Mouse (Mus musculus) ovary, postnatal 14 days (tissue): ENCODE data around the gene Gtf2ird1.
"Not testable (repeated sequence)": the region's sequence is repeated elsewhere in the genome, so short reads cannot be mapped to it uniquely, and the experiment has no call there.

ENCODE experiments used
- DNase-seq: peaks from one replicate; pipeline ENCODE4 v3.0.0; 2022; ENCODE audit warnings: low spot score

Gtf2ird1 gene

DNA sequence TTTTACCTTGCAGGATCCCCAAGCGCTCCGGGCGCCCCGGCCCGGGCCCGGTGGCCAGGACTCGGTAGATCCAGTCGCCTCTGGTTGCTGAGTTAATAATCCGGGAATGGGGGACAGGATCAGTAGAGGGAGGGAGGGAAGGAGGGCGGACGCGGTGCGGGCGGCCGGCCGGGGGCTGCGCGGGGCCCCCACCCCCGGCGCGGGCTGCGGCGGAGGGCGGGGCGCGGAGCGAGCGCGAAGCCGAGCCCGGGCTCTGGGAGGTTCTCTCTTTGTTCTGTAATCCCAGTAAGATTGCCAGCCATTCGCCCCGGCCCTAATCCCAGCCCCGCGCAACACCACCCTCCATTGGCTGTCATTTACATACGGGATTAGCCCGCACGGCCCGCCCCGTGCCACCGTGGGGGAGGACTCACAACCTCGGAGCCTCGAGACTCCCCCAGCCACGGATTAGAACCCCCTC, at the start of gene Gtf2ird1:
Gtf2ird1 (minus strand) TSS at position 214 of the 460 bp plus-strand sequence.
- peak; percentile 60 for DNase-seq

DNA sequence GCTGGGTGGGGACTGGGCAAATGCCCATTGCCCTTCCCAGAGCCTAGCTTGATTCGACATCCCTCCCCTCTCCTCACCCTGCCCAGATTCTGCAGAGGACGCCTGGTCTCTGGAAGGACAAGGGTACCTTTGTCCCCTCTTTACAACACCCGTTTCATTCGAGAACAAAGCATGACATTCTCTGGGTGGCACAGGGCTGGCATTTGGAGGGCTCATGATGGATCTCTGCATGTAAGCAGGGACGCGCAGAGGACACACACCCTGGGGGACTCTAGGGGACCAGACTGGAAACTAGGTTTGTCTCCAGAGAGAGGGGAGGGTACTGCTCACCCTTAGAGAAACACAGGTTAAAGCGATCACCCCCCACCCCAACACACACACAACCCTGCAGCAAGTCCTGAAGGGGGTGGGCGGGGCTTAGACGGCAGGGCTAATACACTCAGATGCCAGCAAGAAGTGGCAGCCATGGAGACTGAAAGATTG, 49.3 kb upstream of the Gtf2ird1 start:
- DNase-seq = no peak

DNA sequence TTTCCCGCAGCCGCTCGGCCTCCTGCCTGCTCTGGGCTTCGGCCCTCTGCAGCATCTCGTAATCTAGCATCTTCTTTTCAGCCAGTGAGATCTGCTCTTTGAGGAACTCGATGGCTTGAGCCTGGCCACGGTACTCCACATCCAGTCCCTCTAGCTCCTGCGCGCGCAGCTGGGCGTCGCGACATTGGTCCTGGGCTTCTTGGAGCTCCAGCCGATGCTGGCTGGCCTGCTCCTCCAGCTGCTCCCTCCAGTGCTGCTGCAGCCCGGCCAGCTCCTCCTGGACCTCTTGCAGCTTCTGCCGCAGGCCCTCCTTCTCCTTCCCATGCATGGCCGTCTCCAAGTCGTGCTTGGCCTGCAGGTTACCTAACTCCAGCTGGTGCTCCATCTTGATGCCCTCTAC, 46.1 kb upstream of the Gtf2ird1 start:
- DNase-seq = no peak

DNA sequence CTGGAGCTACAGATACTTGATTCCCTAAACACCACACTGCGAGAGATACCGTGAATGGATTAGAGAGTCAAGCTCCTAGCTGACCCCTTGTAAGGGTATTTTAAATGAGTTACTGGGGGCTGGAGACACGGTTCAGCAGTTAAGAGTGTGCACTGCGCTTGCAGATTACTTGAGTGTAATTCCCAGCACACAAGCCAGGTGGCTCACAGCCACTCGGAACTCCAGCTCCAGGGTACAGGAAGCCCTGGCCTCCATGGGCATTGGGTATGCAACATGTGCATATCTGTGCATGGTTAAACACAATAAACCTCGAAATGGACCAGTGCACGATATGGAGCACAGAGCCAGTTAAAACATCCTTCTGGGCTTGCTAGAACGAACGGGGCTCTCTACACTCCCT, 44.9 kb upstream of the Gtf2ird1 start:
- no peak for DNase-seq

DNA sequence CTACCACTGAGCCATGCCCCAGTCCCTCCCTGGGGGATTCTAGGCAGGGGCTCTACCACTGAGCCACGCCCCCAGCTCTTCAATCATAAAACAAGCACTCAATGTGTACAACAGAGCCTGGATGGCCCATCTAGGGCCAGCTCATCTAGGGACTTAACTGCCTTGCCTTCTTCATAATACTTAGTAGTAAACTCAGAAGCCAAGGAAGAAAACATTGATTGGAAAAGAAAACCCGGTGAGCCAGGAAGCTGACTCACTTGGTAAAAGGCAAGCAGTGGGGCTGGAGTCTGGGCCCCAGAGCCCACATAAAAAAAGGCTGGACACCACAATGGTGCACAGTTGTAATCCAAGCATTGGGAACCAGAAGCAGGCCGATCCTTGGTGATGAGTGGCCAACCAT, 44.2 kb upstream of the Gtf2ird1 start:
- no peak for DNase-seq

DNA sequence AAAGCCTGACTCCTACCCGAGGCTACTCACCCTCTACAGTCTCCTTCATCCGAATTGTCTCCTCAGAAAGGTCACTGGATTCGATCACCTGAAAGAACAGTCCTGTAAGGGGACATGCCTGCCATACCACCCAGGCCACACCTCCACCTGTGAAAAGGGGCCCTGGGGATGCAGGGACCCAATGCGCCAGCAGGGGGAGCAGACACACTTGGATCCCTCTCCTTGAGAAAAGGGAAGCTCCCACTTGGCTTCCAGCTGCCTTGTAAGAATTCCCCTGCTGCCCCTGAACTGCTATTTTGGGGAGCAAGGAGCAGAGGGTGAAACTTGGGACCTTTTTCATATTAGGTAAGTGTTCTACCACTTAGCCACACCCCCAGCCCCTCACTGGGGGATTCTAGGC, 43.5 kb upstream of the Gtf2ird1 start:
- peak; percentile 46 for DNase-seq

DNA sequence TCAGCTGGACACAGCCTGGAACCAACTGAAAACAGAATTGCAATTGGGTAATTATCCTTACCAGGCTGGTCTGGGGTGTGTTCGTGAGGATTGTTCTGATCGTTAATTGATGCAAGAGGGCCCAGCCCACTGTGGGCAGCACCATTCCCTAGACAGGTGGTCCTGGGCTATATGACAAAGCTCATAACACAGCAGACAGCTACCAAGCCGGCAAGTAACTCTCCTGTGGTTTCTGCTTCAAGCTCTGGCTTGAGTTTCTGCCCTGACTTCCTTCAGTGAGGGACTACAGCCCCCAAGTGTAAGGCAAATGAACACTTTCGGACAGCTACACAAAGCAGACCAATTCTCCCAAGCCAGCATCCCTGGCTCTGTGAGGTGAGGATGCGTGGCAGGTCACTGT, 40.5 kb upstream of the Gtf2ird1 start:
- DNase-seq = no peak

DNA sequence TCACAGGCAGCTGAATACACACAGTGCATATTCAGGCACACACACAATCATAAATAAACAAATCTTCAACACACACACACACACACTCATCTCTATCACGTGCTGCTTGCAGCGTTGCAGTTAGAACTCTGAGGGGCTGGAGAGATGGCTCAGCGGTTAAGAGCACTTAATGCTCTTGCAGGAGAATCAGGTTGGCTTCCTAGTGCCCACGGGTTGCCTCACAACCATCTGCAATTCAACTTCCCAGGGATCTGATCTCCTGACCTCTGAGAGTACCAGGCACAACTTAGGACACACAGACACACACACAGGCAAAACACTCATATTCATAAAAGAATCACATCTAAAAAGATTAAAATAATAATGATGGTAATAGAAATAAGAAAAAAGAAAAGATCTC, 39.3 kb upstream of the Gtf2ird1 start:
- no peak for DNase-seq

DNA sequence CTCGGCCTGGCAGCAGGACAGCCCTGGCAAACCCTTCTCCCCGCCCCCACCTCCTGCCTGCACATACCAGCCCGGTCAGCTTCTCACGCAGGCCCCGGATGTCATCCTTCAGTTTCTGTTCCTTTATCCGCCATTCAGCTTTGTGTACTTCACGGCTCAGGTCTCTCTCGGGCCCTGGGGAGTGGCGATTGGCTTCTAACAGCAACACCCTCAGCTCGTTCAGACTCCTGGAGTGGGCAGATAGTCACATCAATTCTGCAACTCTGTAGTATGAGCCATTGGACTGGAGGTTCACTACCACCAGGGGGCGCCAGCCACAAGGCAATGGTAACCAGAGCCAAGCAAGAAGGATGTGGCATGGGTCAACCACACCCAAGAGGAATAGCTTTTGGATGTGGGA, 37.6 kb upstream of the Gtf2ird1 start:
- peak; percentile 88 for DNase-seq

DNA sequence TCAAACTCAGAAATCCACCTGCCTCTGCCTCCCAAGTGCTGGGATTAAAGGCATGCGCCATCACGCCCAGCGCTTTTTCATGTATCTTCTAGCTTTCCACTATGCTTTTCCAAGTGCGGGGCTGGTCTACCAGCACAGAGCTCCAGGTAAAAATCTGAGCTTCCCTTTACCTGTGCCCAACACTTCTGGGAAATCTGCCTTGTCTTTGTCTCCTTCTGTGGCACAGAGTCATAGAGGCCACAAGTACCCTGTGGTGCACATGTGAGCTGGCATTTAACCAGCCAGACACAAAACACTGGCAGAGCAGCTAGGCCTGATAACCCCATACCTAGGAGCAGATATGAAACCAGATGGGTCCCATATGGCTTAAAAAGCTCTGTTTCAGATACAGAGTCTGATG, 36.4 kb upstream of the Gtf2ird1 start:
- no peak for DNase-seq

DNA sequence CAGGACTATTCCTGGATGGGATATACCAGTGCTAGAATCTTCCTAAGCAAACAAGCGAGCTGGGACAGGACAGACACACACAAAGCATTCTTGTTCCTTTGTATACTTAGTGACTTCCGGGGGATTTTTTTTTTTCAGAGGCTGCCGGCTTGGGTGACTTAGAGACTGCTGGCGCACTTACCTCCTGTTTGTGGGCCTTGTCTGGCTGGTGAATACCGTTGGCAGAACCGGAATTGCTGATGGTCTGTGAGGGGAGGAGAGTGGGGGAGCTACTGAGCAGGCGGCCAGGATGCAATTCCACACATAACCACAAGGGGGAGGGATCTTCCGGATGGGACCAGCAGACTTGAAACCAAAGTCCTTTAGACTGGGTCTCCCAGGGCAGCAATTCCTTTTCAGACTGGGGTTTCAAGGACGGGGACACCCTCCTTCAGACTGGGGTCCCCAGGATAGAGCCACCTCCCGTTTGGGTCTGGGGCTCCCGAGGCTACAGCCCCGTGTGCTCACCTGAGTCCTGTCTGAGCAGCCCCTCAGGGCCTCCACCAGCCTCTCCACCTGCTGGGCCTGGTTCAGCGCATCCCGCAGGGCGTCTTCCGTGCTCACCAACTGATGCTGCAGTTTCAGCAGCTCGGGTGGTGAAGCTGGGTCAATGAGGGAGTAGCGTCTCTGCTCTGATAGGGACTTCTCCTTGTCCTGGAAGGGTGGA, 35.3 kb upstream of the Gtf2ird1 start:
- DNase-seq = peak; percentile 86

DNA sequence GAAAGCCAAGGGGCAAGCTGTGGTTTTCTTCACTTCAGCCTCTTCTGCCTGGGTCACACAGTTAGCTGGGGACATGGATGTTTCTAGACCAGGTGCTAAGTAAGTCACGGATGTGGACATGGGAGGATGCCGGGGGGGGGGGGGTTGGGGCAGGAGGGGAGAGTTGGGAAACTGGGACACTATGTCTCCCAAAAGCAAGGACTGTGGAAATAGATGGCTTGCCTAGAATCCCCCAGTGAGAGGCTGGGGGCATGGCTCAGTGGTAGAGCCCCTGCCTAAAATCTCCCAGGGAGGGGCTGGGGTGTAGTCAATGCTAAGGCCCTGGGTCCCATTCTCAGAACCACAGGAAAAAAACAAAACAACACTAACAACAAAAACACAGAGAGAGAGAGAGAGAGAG, 34.7 kb upstream of the Gtf2ird1 start:
- DNase-seq = no peak

DNA sequence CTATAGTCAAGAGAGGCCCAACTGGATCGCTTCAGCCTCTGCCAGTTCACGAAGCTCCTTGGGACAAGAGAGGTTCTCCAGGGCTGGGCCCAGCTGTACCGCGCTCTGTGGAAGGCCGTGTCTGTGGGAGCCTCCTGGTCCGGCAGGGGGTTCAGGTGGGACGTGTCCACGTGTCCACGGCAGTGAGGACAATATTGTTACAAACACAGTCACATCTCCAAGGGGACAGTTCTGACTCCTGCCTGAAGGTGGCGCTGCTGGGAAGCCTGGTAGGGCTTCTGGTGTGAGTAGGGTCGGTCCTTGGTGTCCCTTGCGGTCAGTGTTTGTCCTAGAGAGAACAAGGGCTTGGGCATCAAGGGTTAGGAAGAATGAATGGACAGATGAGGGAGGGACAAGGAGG, 33.9 kb upstream of the Gtf2ird1 start:
- DNase-seq = peak; percentile 27

DNA sequence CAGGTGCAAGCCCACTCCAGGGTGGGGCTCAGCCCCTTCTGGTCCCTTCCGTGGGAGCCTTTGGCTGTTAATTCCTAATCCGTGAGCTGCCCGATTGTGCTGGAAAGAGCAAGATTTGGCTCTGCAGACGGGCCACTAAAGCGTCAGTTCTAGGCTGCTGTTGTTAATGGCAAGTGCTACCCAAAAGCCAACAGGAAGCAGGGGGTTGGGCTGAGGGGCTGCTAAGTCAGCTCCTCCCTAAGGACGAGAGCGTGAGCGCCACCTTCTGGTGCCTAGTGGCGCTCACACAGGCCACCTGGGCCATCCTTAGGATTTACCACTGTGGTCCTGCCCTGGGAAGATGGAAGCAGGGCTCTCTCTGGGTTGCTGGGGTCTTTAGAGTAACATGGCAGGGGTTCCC, 33.1 kb upstream of the Gtf2ird1 start:
- DNase-seq = no peak

DNA sequence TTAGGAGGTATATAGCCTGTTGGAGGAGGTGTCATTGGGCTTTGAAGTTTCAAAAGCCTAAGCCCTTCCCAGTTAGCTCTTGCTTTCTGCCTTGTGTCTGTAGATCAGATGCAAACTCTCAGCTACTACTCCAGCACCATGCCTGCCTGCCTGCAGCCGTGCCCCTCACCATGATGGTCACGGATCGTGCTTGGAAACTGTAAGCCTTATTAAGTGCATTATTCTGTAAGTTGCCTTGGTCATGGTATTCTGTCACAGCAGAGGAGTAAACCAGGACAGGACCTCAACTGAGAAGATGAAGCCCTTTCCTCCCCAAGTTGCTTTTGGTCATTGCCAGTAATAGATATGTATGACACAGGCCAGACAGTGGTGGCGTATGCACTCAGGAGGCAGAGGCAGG, 32.1 kb upstream of the Gtf2ird1 start:
- DNase-seq = no peak

DNA sequence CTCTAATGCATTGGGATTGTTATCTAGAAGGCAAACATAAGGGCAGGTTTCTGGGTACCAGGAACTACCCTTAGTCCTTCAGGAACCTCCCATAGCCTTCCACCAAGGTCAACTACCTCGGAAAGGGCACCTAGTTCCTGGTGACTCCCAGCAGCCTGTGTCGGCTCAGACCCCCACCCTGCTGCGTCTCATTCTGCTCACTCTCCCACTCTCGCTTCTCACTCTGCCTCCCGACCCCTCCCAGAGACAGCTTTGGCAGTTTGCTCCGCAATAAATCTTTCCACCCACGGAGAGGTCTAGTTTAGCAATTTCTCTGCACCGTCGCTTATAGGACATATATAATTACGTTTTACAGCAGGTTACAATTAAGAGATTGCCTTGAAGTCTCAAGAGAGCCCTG, 31.5 kb upstream of the Gtf2ird1 start:
- no peak for DNase-seq

DNA sequence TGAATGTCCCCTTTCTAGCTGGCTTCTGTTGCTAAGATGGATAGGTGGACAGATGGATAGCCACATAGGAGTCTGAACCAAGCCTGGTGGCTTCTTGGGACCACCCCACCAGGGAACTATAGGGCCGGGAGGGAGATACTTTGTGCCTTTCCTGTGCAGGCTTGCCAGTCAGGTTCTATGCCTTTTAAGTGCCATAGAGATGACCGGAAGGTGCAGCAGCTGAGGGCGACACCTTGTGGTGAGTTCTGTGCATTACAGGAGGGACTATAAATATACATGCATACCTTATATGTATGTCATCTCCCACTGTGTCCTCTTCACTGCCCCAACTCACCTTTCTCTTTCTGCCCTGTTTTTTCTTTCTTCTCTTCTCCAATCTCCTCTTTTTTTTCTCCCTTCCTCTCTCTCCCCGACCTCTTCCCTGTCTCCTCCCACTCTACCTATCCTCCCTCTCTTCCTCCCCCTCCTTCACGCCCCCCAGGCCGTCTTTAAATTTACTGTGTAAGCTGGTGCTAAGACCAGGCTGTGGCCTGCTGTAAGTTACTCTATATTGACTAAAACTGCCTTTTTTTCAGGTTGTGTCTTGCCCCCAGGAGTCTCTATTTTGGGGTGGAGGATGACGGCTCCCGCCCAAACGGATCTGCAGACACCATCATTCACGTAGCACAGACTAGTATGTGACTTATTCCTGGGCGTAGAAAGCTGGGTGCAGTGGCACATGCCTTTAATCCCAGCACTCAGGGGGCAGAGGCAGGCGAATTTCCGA, 29.6 kb upstream of the Gtf2ird1 start:
- peak; percentile 56 for DNase-seq

DNA sequence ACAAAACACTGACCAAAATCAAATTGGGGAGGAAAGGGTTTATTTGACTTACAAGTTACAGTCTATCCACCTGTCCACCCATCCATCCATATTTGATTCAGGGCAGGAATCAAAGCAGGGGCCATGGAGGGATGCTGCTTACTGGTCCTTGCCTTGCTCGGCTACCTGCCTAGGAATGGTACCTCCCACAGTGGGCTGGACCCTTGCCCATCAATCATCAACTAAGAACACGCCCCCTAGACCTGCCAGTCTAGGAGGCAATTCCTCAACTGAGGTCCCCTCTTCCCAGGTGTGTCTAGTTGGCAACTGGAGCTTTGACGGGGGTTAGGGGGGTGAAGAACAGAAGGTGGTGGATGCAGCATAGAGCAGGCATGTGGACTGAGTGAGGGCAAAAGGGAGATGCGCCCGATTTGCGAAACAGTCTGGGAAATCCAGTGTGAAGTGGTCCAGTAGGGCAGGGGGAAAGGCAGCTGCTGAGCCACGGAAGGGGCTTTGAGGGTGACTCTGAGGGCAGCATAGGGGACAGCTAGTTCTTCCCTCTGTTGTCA, 28.7 kb upstream of the Gtf2ird1 start:
- no peak for DNase-seq

DNA sequence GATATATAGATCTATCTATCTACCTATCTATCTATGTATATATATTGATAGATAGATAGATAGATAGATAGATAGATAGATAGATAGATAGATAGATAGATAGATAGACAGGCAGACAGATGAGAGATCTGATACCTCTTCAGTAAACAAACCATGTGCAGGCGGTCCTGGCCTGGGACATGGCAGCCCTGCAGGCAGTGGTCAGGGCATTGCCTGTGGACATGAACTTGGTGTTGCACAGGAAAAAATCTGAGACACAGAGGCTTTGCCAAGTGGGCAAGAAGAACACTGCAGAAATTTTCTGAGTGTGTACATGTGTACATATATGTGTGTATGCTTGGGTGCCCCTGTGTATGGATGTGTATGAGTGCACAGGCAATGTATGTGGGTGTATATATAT, 26.8 kb upstream of the Gtf2ird1 start:
- no peak for DNase-seq

DNA sequence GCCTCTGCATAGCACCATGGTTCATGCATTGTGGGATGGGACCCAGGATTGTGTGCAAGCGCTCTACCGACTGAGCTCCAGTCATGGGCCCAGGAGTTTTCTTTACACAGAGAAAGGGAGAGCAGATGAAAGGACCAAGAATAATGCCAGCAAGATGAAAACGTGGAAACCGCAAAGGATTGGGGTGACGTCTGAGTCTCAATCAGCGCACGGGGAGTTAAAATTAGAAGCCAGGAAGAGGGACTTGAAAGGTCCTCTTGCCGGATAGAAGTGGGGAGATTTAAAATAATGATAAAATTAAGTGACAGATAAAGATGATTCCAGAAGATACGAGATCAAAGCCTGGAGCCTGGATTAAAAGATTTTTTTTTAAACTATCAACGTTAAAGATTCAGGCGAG, 25.8 kb upstream of the Gtf2ird1 start:
- DNase-seq = no peak

DNA sequence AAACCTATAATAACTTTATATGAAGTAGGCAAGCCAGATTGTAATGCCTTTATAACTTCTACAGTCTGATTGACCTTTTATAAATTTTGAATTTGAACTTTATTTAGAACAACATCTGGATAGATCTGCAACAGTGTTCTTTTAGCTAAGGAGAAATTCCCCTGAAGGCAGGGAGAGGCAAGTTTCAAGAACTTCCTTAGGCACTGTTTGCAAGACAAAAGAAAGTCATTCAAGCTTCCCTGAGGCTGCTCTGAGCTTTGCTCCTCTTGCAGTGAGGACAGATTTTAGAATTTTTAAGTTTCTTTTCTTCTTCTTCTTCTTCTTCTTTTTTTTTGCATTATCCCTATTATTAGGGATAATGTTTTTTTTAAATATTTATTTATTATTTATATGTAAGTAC, 22.4 kb upstream of the Gtf2ird1 start:
- not testable (repeated sequence) for DNase-seq

DNA sequence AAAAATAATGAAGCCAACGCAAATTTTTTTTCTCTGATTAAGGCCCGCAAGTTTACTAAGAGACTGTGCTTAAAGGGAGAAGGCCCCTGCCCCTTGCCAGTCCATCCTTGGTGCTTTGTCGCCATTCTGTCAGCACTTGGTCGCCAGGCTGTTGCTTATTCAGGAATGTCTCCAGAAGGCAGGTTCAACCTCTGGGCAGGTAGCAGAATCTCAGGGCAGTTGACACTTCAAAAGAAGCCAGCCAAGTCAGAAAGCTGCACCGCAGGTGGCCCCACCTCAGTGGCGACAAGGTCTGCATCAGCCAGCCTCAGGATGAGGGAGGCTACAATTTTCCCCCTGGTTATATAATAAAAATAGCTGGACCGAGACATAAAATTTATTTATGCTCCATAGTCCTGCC, 19.2 kb upstream of the Gtf2ird1 start:
- DNase-seq = not testable (repeated sequence)

DNA sequence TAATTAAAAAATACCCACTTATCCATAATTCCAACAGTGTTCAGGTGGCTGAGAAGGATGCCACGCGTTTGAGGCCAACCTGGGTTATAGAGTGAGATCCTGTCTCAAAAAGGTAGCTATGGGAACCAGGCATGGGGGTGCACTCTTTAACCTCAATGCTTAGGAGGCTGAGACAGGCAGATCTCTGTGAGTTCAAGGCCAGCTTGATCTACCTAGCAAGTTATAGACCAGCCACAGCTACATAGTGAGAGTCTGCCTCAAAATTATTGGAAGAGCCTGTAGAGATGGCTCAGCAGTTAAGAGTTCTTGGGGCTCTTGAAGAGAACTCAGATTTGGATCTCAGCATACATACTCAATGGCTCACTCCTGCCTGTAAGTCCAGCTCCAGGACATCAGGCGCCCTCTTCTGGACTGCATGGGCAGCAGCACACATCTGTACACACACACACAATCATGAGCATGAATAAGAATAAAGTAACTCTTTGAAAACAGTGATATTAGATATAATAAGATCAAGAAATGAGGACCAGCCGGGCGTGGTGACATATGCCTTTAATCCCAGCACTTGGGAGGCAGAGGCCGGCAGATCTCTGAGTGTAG, 18.6 kb upstream of the Gtf2ird1 start:
- no peak for DNase-seq
